Mouse (Mus musculus) stomach, postnatal 0 days (tissue): Measurements from ENCODE around the gene Rbms2.

Experiments
- CTCF ChIP-seq: IDR thresholded peaks from 2 replicates; pipeline ENCODE4 v1.5.1; 2016; ENCODE audit warnings: antibody characterized with exemption, low read depth, mild to moderate bottlenecking, moderate library complexity
- EP300 ChIP-seq: optimal IDR thresholded peaks from 2 replicates; pipeline ENCODE3; 2016; ENCODE audit warnings: antibody characterized with exemption

DNA sequence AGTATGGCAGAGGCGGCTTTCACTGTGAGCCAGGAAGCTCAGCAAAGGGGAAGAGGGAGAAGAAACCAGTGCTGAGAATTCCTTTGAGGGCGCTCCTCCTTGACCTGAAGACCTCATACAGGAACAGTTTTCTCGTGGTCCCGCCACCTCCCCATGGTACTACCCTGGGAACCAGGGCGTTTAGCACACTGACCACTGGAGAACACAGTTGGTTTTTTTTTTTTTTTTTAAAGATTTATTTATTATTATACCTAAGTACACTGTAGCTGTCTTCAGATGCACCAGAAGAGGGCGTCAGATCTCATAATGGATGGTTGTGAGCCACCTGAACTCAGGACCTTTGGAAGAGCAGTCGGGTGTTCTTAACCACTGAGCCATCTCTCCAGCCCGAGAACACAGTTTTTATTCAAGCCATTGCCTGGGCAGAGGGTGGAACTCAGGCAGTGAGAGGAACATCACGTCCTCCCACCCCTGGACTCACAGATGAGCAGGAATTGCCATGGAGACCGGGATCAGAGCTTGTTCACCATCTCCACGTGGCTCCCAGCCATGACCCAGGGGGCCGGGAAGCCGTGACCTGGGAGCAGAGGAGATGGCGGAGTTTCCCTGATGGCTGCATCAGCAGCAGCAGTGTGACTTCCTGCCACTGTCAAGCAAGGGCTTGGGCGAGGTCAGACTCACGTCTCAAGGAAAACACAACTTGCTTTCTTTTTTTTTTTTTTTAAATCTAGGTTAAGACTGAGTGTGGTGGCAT lies 41.6 kb upstream of the Rbms2 start:
- TF ChIP-seq CTCF = peak; percentile 18; the same call in 1 of the 2 replicates
- TF ChIP-seq EP300 = no peak
